In genomic region chr10:51023308-51024279, GRCm38 (mm10) we compare ENCODE assay signal across 25 mouse cellular contexts.
DNase-seq lines count a peak whose midpoint lies in the region; ATAC-seq lines count a peak whose summit lies in the region.
"Had no signal": no experiment of that assay in that cellular context is flagged by ENCODE, and none has a peak within 500 bp of the region (broad histone marks: within the 10 kb centered on the region; RNA-seq: fewer than 3 reads in every experiment).

No protein-coding gene starts in this region.

- no peaks in the 10 kb centered on the region for H3K36me3 ChIP-seq in midbrain, embryonic 10.5 days
- H3K36me3 ChIP-seq in midbrain, embryonic 16.5 days (ENCODE audit: control insufficient read depth, insufficient read depth, low read length): no peaks in the 10 kb centered on the region
- no peaks in the 10 kb centered on the region for H3K36me3 ChIP-seq in midbrain, embryonic 12.5 days
- H3K36me3 ChIP-seq: embryonic facial prominence, embryonic 15.5 days; G1E; heart, embryonic 10.5 days; hindbrain, embryonic 13.5 days had no signal

- H3K9me3 ChIP-seq in midbrain, embryonic 10.5 days (replicated peaks): no peaks in the 10 kb centered on the region
- no peaks in the 10 kb centered on the region for H3K9me3 ChIP-seq in midbrain, embryonic 16.5 days (replicated peaks; ENCODE audit: control insufficient read depth, low read length, poor library complexity, severe bottlenecking)
- H3K9me3 ChIP-seq in midbrain, embryonic 12.5 days: no peaks in the 10 kb centered on the region
- H3K9me3 ChIP-seq: embryonic facial prominence, embryonic 15.5 days; forebrain, embryonic 13.5 days; G1E; heart, embryonic 10.5 days; hindbrain, embryonic 13.5 days had no signal

- peaks cover 35% of the 10 kb centered on the region for H3K4me1 ChIP-seq in midbrain, embryonic 10.5 days
- no peaks in the 10 kb centered on the region for H3K4me1 ChIP-seq in midbrain, embryonic 16.5 days (ENCODE audit: control insufficient read depth, insufficient read depth, low read length)
- H3K4me1 ChIP-seq in midbrain, embryonic 12.5 days: peaks cover 7% of the 10 kb centered on the region; the same call in 1 of the 2 replicates
- H3K4me1 ChIP-seq: embryonic facial prominence, embryonic 15.5 days; forebrain, embryonic 13.5 days; heart, embryonic 10.5 days; hindbrain, embryonic 13.5 days had no signal

- no peak overlapping the region for H3K4me3 ChIP-seq in midbrain, embryonic 10.5 days
- H3K4me3 ChIP-seq in midbrain, embryonic 16.5 days (ENCODE audit: low read depth, low read length): no peak overlapping the region
- H3K4me3 ChIP-seq in midbrain, embryonic 12.5 days: no peak overlapping the region
- H3K4me3 ChIP-seq: embryonic facial prominence, embryonic 15.5 days; erythroblast, embryonic 14.5 days; forebrain, embryonic 13.5 days; heart, embryonic 10.5 days; hindbrain, embryonic 13.5 days had no signal

- H3K27ac ChIP-seq in midbrain, embryonic 10.5 days (replicated peaks): peak overlapping the region; percentile 24
- no peak overlapping the region for H3K27ac ChIP-seq in midbrain, embryonic 16.5 days (ENCODE audit: low read length)
- H3K27ac ChIP-seq in midbrain, embryonic 12.5 days (replicated peaks): no peak overlapping the region
- H3K27ac ChIP-seq: embryonic facial prominence, embryonic 15.5 days; forebrain, embryonic 13.5 days; heart, embryonic 10.5 days; hindbrain, embryonic 13.5 days; hindbrain, postnatal 0 days had no signal

- peak; percentile 43 for DNase-seq in embryo, embryonic 10.5 days (ENCODE audit: low spot score)
- DNase-seq in embryo, embryonic 10 days (ENCODE audit: low spot score): no peak
- peak; percentile 32 for DNase-seq in midbrain, embryonic 10.5 days (ENCODE audit: low spot score)
- no peak for DNase-seq in urinary bladder, adult 18-20 months (ENCODE audit: low spot score in 2 of 2)
- no peak for DNase-seq in kidney, postnatal 4 days
- DNase-seq: adrenal gland, adult 8-10 months; adrenal gland, postnatal 36 days; B cell, adult 2 months; cerebellum, adult 11 months; cerebellum, adult 8-10 months; cerebellum, postnatal 14 days; gastrocnemius, postnatal 36 days; heart, adult 11 months; heart, postnatal 10 days; heart, postnatal 4 days had no signal

- H3K4me2 ChIP-seq in midbrain, embryonic 16.5 days (ENCODE audit: low read length): no peak overlapping the region
- 0 out of 2 replicates have a peak overlapping the region, but pooled peaks have one; percentile 2 for H3K4me2 ChIP-seq in midbrain, embryonic 12.5 days (replicated peaks)
- H3K4me2 ChIP-seq: embryonic facial prominence, embryonic 15.5 days; forebrain, embryonic 13.5 days; hindbrain, embryonic 13.5 days had no signal

- peaks cover 55% of the 10 kb centered on the region for H3K27me3 ChIP-seq in midbrain, embryonic 10.5 days (ENCODE audit: low read depth, poor library complexity, severe bottlenecking)
- H3K27me3 ChIP-seq in midbrain, embryonic 16.5 days (ENCODE audit: control insufficient read depth, insufficient read depth, low read depth, low read length): no peaks in the 10 kb centered on the region
- peaks cover 10% of the 10 kb centered on the region for H3K27me3 ChIP-seq in midbrain, embryonic 12.5 days
- H3K27me3 ChIP-seq: embryonic facial prominence, embryonic 15.5 days; forebrain, embryonic 13.5 days; hindbrain, embryonic 13.5 days had no signal

- 37% methylated on average over 9 of the region's 9 CpGs for WGBS in midbrain, embryonic 10.5 days
- WGBS in midbrain, embryonic 16.5 days: 18% methylated on average over 9 of the region's 9 CpGs
- 16% methylated on average over 9 of the region's 9 CpGs for WGBS in midbrain, embryonic 12.5 days

- no peak overlapping the region for H3K9ac ChIP-seq in midbrain, embryonic 16.5 days (ENCODE audit: low read depth, low read length)
- H3K9ac ChIP-seq in midbrain, embryonic 12.5 days (replicated peaks): no peak overlapping the region
- H3K9ac ChIP-seq: embryonic facial prominence, embryonic 15.5 days; forebrain, embryonic 13.5 days; hindbrain, embryonic 13.5 days had no signal

- no peak for ATAC-seq in midbrain, embryonic 16.5 days
- peak; percentile 90 for ATAC-seq in midbrain, embryonic 12.5 days (ENCODE audit: low FRiP score, low read depth)
- ATAC-seq: CD4-positive, CD25-positive, alpha-beta regulatory T cell, adult 4 months; forebrain, embryonic 13.5 days; hindbrain, postnatal 0 days had no signal

Comparison
In these comparisons a context has a peak if more than half of its experiments do, and no peak if none do; other contexts are left out.
1. DNase-seq: peak in embryo, embryonic 10.5 days (single experiment) and midbrain, embryonic 10.5 days (single experiment); none in embryo, embryonic 10 days (single experiment), urinary bladder, adult 18-20 months (0 of 2) and kidney, postnatal 4 days (0 of 2).